Mouse (Mus musculus): Measurements from ENCODE around the gene Chrnb4.

Gene Chrnb4

GRCm38 (mm10) chr9:55023902-55024583 lies 24.5 kb downstream of the Chrnb4 start:
- DNase-seq (ENCODE audit: extremely low spot score, low read depth, low spot score) = peak; percentile 88

- no peak for DNase-seq (ENCODE audit: extremely low spot score, low read depth, low spot score)
Observed at GRCm38 (mm10) chr9:55023326-55023725, 25.3 kb downstream of the Chrnb4 start.

GRCm38 (mm10) chr9:55016926-55017325 lies 31.7 kb downstream of the Chrnb4 start:
- no peak for DNase-seq (ENCODE audit: extremely low spot score, low read depth, low spot score)

- DNase-seq (ENCODE audit: extremely low spot score, low read depth, low spot score) = no peak
Observed at GRCm38 (mm10) chr9:55010588-55011350, 37.8 kb downstream of the Chrnb4 start.

- no peak for DNase-seq (ENCODE audit: extremely low spot score, low read depth, low spot score)
Observed at GRCm38 (mm10) chr9:55009692-55010091, 38.9 kb downstream of the Chrnb4 start.

- no peak for DNase-seq (ENCODE audit: extremely low spot score, low read depth, low spot score)
Observed at GRCm38 (mm10) chr9:55003609-55004008, 45.0 kb downstream of the Chrnb4 start.

GRCm38 (mm10) chr9:54995645-54996044 lies 52.9 kb downstream of the Chrnb4 start:
- no peak for DNase-seq (ENCODE audit: extremely low spot score, low read depth, low spot score)

GRCm38 (mm10) chr9:54994381-54994780 lies 54.2 kb downstream of the Chrnb4 start:
- DNase-seq (ENCODE audit: extremely low spot score, low read depth, low spot score) = no peak

- no peak for DNase-seq (ENCODE audit: extremely low spot score, low read depth, low spot score)
Observed at GRCm38 (mm10) chr9:54990362-54990761, 58.2 kb downstream of the Chrnb4 start.

- no peak for DNase-seq (ENCODE audit: extremely low spot score, low read depth, low spot score)
Observed at GRCm38 (mm10) chr9:54982401-54982800, 66.2 kb downstream of the Chrnb4 start.

- no peak for DNase-seq (ENCODE audit: extremely low spot score, low read depth, low spot score)
Observed at GRCm38 (mm10) chr9:54981291-54982191, 67.0 kb downstream of the Chrnb4 start.

- no peak for DNase-seq (ENCODE audit: extremely low spot score, low read depth, low spot score)
Observed at GRCm38 (mm10) chr9:54980674-54981073, 67.9 kb downstream of the Chrnb4 start, which contains the start of gene Chrna5. Gene Chrna5 (plus strand): TSS chr9:54980880.
